Mouse (Mus musculus) testis, adult 2 months (tissue): ENCODE data around the gene Eif4a3. TPM values are rescaled to one million over a fixed set of nuclear protein-coding genes. Genes with fewer than 3 reads are reported as not detected.

Experiments used
- H3K27ac ChIP-seq: fragments of 200-500 bp; 2 replicates; pipeline ENCODE4 v1.5.1; 2012; ENCODE audit warnings: low read depth, low read length; ENCODE audit not compliant: control insufficient read depth, insufficient read depth
- H3K27me3 ChIP-seq: fragments of 200-500 bp; 2 replicates; pipeline ENCODE4 v1.6.1; 2012; ENCODE audit warnings: mild to moderate bottlenecking, low read length, moderate library complexity; ENCODE audit not compliant: control insufficient read depth, insufficient read depth
- H3K36me3 ChIP-seq: fragments of 200-500 bp; 2 replicates; pipeline ENCODE4 v1.6.1; 2012; ENCODE audit warnings: mild to moderate bottlenecking, low read length; ENCODE audit not compliant: control insufficient read depth, insufficient read depth
- H3K4me1 ChIP-seq: fragments of 200-500 bp; 2 replicates; pipeline ENCODE4 v1.6.1; 2012; ENCODE audit warnings: low read length; ENCODE audit not compliant: control insufficient read depth, insufficient read depth
- H3K4me3 ChIP-seq: fragments of 200-500 bp; 2 replicates; pipeline ENCODE4 v1.5.1; 2012; ENCODE audit warnings: low read depth, mild to moderate bottlenecking, low read length, moderate library complexity, mixed read lengths; ENCODE audit not compliant: control insufficient read depth
- CTCF ChIP-seq: fragments of 200-500 bp; IDR thresholded peaks from 2 replicates; pipeline ENCODE4 v1.5.1; 2012; ENCODE audit warnings: low read depth, mild to moderate bottlenecking, inconsistent platforms, low read length, moderate library complexity; ENCODE audit not compliant: control insufficient read depth, insufficient read depth, insufficient replicate concordance
- POLR2A ChIP-seq: fragments of 200-500 bp; IDR thresholded peaks from 2 replicates; pipeline ENCODE4 v1.6.1; 2012; ENCODE audit warnings: low read depth, mild to moderate bottlenecking, inconsistent platforms, low read length, moderate library complexity; ENCODE audit not compliant: control insufficient read depth
- polyA plus RNA-seq: library from polyadenylated mRNA; depleted of rRNA; stranded (reverse); fragments of >200 nt; gene quantifications from 2 replicates; pipeline ENCODE4 v1.2.3, GENCODE M21; 2012

The Eif4a3 gene
- polyA plus RNA-seq, 1 experiment = 73.6 TPM

DNA sequence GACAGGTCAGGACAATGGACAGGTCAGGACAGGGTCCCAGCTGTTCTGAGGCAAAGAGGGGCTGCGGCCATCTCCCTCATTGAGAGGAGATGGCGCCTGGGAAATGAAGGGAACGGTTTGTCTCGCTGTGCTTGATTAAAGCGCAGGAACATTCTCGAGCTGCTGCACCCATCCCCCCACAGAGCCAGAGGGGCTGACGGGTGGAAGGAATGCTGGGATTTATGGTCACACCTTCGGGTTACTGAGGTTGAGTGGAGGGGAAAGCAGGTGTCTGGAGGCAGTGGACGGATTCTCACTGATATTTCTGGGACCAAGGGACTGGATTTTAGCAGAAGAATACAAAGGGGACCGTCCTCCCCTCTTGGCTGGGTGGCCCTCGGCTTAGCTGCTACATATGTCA lies 8.0 kb upstream of the Eif4a3 start:
- H3K4me1 ChIP-seq = peaks cover 6% of the 10 kb centered on the region
- no peak overlapping the region for H3K4me3 ChIP-seq
- H3K27me3 ChIP-seq = no peaks in the 10 kb centered on the region

DNA sequence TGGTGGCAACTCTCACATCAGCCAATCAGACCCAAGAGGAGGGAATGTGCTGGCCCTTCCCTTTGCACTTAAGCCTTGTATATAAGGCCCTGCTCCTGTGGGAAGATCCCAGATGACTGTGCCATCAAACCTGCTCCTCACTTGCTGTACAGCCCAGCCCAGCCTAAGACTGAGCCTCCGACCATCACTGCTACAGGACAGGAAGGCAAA lies 7.7 kb upstream of the Eif4a3 start, which contains the start of gene Card14:
TSS of gene Card14 (plus strand) at position 111 of the 210 bp plus-strand sequence.
- no peaks in the 10 kb centered on the region for H3K27me3 ChIP-seq
- H3K27ac ChIP-seq = peak within 1 kb of the TSS; percentile 15; the same call in 1 of the 2 replicates
- no peaks in the 10 kb centered on the region for H3K36me3 ChIP-seq
- peaks cover 6% of the 10 kb centered on the region for H3K4me1 ChIP-seq
- TF ChIP-seq CTCF (no peak), POLR2A (no peak)
- no peak within 1 kb of the TSS for H3K4me3 ChIP-seq

More for the DNA sequence above, 8.0 kb upstream of the Eif4a3 start:
- no peaks in the 10 kb centered on the region for H3K36me3 ChIP-seq
- TF ChIP-seq POLR2A (no peak), CTCF (no peak)
- H3K27ac ChIP-seq = peak overlapping the region; percentile 15; the same call in 1 of the 2 replicates

DNA sequence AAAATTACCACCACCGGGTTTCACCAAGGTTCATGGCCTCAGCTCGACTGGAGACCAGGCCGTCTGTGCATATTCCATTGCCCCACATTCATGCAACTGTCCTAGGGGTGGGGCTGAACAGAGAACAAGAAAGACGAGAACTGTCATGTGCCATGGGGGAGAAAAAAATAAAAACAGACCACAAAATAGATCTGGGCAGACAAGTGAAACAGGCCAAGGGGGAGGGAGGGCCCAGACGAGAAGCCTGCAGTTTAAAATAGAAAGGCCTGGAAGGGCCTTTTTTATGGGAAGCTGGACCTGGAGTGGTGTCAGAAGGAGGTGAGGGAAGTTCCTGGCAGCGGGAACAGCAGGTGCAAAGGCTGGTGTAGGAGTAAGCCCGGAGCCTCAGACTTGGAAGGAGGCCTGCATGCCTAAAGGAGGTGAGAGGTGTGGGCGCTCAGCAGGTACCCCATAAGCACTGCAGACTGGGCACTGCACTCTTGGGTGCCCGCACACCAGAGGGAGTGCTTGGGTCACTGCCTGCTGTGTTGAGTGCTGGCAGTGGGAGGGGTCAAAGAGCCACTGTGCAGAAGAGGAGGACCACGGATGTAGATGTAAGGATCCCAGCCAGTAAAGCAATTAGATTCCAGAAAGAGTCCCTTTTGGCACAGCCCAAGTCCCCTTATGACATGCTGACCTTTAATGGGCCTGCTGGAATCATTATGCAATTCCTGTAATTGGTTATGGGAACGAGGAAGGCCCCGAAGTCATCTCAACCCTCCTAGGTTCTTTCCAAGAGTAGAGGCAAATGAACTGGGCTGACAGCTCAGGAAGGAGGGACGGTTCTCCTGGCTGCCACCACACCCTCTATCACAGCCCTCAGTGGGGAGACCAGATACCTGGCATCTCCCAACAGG lies 7.1 kb upstream of the Eif4a3 start:
- no peak overlapping the region for H3K4me3 ChIP-seq
- no peaks in the 10 kb centered on the region for H3K27me3 ChIP-seq
- no peak overlapping the region for H3K27ac ChIP-seq
- H3K4me1 ChIP-seq = peaks cover 6% of the 10 kb centered on the region
- TF ChIP-seq POLR2A = no peak
- no peak for TF ChIP-seq CTCF
- H3K36me3 ChIP-seq = no peaks in the 10 kb centered on the region

DNA sequence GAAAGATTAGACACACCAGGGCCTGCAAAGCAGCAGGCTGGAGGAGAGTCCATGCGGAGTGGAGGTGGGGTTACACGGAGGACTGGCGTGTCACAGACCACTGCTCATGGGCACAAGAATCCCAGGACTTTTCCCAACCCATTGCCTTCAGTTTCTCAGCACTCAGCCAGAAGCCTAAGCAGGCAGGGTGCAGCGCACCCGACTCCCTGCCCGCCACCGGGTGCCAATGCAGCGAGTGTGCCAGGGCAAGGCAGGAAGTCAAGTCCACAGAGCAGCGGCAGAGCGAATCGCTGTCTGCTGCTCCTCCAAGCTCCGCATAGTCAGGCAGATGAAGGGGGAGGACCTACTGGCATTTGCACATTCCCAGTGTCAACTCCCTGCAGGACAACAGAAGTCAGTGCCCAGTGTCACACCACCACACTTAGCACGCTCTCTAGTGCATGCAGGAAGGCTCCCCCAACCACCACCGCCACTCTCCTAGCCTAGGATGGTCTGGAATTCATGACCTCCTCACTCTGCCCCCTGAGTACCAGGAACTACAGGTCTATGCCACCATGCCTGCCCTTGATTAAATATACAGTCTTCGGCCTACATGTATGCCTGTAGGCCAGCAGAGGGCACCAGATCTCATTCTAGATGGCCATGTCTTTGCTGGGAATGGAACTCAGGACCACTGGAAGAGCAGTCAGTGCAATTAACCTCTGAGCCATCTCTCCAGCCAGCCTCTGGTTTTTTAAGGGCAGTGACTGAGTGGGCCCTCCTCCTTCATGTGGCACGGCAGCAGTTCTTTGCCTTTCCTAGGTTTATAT lies 5.2 kb upstream of the Eif4a3 start:
- TF ChIP-seq CTCF (peak; percentile 18; the same call in 1 of the 2 replicates), POLR2A (no peak)
- Histone ChIP-seq H3K36me3 (no peaks in the 10 kb centered on the region), H3K27ac (no peak overlapping the region), H3K27me3 (no peaks in the 10 kb centered on the region), H3K4me1 (peaks cover 6% of the 10 kb centered on the region), H3K4me3 (no peak overlapping the region)

DNA sequence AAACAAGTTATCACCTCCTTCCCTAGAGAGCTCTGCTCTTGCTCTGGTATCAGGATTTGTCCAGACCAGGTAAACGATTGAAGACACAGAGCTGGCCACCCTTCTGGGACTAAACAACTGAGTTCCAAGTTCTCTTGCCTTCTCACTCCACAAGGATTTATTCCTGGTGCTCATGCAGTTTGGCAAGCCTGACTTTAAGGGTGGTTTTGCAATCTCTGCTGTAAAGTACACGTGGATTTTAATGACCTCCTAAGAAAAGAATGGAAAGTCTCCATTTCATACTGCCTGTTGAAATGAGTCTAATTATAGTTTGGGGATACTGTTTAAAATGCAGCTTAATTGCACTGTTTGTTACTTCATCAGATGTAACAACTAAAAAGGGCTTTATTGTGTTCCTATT lies 1.1 kb upstream of the Eif4a3 start:
- Histone ChIP-seq H3K4me3 (no peak overlapping the region), H3K27ac (no peak overlapping the region), H3K4me1 (no peaks in the 10 kb centered on the region; the same call in 1 of the 2 replicates), H3K36me3 (no peaks in the 10 kb centered on the region; the same call in 1 of the 2 replicates), H3K27me3 (no peaks in the 10 kb centered on the region)
- no peak for TF ChIP-seq POLR2A
- no peak for TF ChIP-seq CTCF

DNA sequence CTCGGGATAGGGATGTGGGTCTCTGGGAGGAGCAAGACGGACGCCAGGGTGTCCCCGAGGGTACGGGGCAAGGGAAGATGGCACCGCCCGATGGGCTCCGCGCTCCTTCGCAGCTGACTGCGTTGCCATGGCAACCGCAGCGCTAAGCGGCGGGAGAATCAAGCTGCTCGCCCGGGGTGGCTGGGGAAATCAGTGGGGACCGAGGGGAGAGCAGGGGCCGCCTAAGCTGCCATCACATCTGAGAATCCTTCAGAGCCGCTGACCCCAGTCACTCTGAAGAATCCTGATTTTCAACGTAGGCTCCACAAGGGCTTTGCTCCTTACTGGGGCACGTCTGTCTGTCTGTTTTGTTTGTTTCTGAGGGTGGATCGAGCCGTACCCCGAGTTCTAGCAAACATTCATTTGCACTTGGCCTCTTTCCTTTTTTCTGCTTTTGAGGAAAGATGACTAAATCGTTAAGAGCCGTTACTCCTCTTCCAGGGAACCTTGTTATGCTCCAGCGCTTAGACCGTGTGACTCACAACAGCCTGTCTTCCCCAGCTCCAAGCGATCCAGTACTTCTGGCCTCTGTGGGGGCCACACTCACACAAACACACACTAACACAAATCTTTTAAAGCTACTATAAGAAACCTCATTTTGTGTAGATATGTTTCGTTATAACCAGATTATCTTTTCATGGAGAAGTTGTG lies 502 bp upstream of the Eif4a3 start:
- no peaks in the 10 kb centered on the region; the same call in 1 of the 2 replicates for H3K36me3 ChIP-seq
- peak overlapping the region; percentile 78 for H3K27ac ChIP-seq
- no peak for TF ChIP-seq POLR2A
- no peak for TF ChIP-seq CTCF
- H3K4me3 ChIP-seq = peak overlapping the region; percentile 89
- H3K27me3 ChIP-seq = no peaks in the 10 kb centered on the region
- H3K4me1 ChIP-seq = no peaks in the 10 kb centered on the region; the same call in 1 of the 2 replicates

DNA sequence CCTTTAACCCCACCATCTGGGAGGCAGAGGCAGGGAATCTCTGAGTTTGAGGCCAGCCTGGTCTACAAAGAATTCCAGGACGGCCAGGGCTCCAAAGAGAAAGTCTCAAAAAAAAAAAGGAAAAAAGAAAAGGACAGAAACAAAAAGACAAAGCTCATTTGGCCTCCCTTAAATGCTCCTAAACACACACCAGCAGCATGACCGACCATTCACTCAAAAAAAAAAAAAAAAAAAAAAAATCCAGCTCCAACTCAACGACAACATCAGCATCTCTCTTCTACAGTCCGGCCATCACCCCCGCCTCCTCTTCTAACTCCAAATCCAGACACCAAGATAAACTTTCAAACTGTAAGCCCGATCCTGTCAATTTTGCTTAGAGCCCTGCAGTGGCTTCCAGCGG lies 972 bp downstream of the Eif4a3 start:
- Histone ChIP-seq H3K27ac (no peak overlapping the region), H3K36me3 (no peaks in the 10 kb centered on the region; the same call in 1 of the 2 replicates), H3K27me3 (no peaks in the 10 kb centered on the region), H3K4me3 (peak overlapping the region; percentile 89), H3K4me1 (no peaks in the 10 kb centered on the region; the same call in 1 of the 2 replicates)
- TF ChIP-seq POLR2A (no peak), CTCF (no peak)
